Mouse (Mus musculus) CH12.LX (cell line): ENCODE measurements at regions not wholly inside any gene's neighbourhood (a gene's known extent, or its start where the extent isn't known, plus 50 kb on each side); places are given as distances from the start of the nearest gene placed in this dataset.

ENCODE experiments used
- CTCF ChIP-seq, 2 experiments: IDR thresholded peaks in 1 of 2; conservative IDR thresholded peaks in 1 of 2; 2 replicates each; pipeline ENCODE4 v1.5.1; 2011 to 2012; ENCODE audit warnings: low read depth in 2 of 2, low read length in 2 of 2, improper control_type of control experiment in 1 of 2, inconsistent platforms in 1 of 2, mild to moderate bottlenecking in 1 of 2, moderate library complexity in 1 of 2
- HCFC1 ChIP-seq: IDR thresholded peaks from 2 replicates; pipeline ENCODE4 v1.6.1; 2012; ENCODE audit warnings: low read depth, mild to moderate bottlenecking, inconsistent platforms, low read length, improper control_type of control experiment
- MAFK ChIP-seq: IDR thresholded peaks from 2 replicates; pipeline ENCODE4 v1.6.1; 2011; ENCODE audit warnings: low read length, improper control_type of control experiment; ENCODE audit not compliant: insufficient replicate concordance
- MAZ ChIP-seq: IDR thresholded peaks from 2 replicates; pipeline ENCODE4 v1.6.1; 2012; ENCODE audit warnings: low read depth, mild to moderate bottlenecking, inconsistent platforms, low read length, improper control_type of control experiment, moderate library complexity
- POLR2A ChIP-seq: IDR thresholded peaks from 2 replicates; pipeline ENCODE4 v1.6.1; 2011; ENCODE audit warnings: low read depth, mild to moderate bottlenecking, improper control_type of control experiment, low read length
- RAD21 ChIP-seq: IDR thresholded peaks from 2 replicates; pipeline ENCODE4 v1.6.1; 2011; ENCODE audit warnings: low read depth, mild to moderate bottlenecking, low read length, improper control_type of control experiment, moderate library complexity
- SIN3A ChIP-seq: IDR thresholded peaks from 2 replicates; pipeline ENCODE4 v1.6.1; 2012; ENCODE audit warnings: low read length, improper control_type of control experiment, inconsistent platforms
- ZNF384 ChIP-seq: IDR thresholded peaks from 2 replicates; pipeline ENCODE4 v1.6.1; 2012; ENCODE audit warnings: low read depth, low read length, improper control_type of control experiment, inconsistent platforms

GRCm38 (mm10) chr10:14989601-14990140 lies 271.7 kb upstream of the Gje1 start:
- TF ChIP-seq RAD21 (no peak), ZNF384 (no peak), SIN3A (no peak), CTCF (conservative IDR thresholded peaks at IDR 0.05 in 1 of 2, IDR thresholded peaks at IDR 0.05 in 1 of 2; ENCODE audit: low read depth in 2 of 2, low read length in 2 of 2) (no peak), POLR2A (no peak), HCFC1 (no peak), MAFK (no peak), MAZ (no peak)
